In the genomic region with DNA sequence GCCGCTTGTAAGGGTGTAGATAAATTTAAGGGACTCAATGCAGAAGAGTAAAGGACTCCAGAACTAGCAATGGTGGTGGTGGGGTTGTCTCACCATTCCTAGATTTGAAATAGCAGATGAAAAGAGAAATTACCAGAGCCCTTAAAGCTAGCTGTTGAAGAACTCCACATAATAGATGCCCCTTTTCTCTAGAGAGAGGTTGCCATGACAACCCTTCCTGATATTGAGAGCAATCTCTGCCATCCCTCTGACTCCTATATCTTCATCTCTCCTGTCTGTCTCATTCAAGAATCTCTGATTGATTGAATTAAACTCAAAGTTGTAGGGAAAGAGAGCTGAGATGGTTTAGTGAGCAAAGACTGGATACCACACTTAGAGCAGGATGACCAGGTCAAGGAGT, we compare ENCODE assay signal across 21 mouse cellular contexts.
"Had no signal": no experiment of that assay in that cellular context is flagged by ENCODE, and none has a peak within 500 bp of the region (broad histone marks: within the 10 kb centered on the region; RNA-seq: fewer than 3 reads in every experiment).

No protein-coding gene starts in this region.

- H3K4me2 ChIP-seq: limb, embryonic 12.5 days; limb, embryonic 15.5 days; liver, embryonic 11.5 days; lung, embryonic 14.5 days; midbrain, embryonic 12.5 days; neural tube, embryonic 13.5 days had no signal

- H3K9ac ChIP-seq: limb, embryonic 12.5 days; limb, embryonic 15.5 days; liver, embryonic 14.5 days; liver, postnatal 0 days; lung, embryonic 14.5 days; midbrain, embryonic 12.5 days; neural tube, embryonic 13.5 days had no signal

- H3K36me3 ChIP-seq: limb, embryonic 12.5 days; limb, embryonic 15.5 days; midbrain, embryonic 12.5 days; neural tube, embryonic 13.5 days had no signal

- H3K27me3 ChIP-seq: limb, embryonic 15.5 days; midbrain, embryonic 12.5 days; neural tube, embryonic 13.5 days had no signal

- H3K4me3 ChIP-seq: limb, embryonic 12.5 days; limb, embryonic 15.5 days; midbrain, embryonic 12.5 days; myocyte; neural tube, embryonic 13.5 days had no signal

- DNase-seq: kidney, postnatal 14 days; kidney, postnatal 4 days; left cerebral cortex, postnatal 4 days; liver, postnatal 0 days; lung, embryonic 14.5 days; right cerebral cortex, adult 18-20 months; right cerebral cortex, postnatal 14 days; right cerebral cortex, postnatal 4 days; thymus, adult 2 months; thymus, postnatal 14 days; thymus, postnatal 4 days had no signal

- H3K9me3 ChIP-seq: limb, embryonic 12.5 days; limb, embryonic 15.5 days; midbrain, embryonic 12.5 days; neural tube, embryonic 13.5 days had no signal

- H3K27ac ChIP-seq: limb, embryonic 12.5 days; limb, embryonic 15.5 days; liver, embryonic 14.5 days; macrophage; midbrain, embryonic 12.5 days; neural tube, embryonic 13.5 days; stomach, postnatal 0 days had no signal

- ATAC-seq: liver, postnatal 0 days; lung, postnatal 0 days had no signal

- H3K4me1 ChIP-seq: limb, embryonic 15.5 days; midbrain, embryonic 12.5 days had no signal
